Mouse (Mus musculus) MEL (cell line): ENCODE measurements around the gene Scyl3. TPM values are rescaled to one million over a fixed set of nuclear protein-coding genes. Genes with fewer than 3 reads are reported as not detected.
A peak's percentile ranks its signal among the peaks of the same experiment; 100 is the strongest.

Experiments used
- DNase-seq: peaks from one replicate; pipeline ENCODE4 v3.0.0; 2011; ENCODE audit warnings: low read depth, low spot score
- H3K27ac ChIP-seq: 2 replicates; pipeline ENCODE4 v1.5.1; 2012; ENCODE audit warnings: low read depth, mild to moderate bottlenecking, control low read depth, low read length, moderate library complexity; ENCODE audit not compliant: control insufficient read depth
- H3K27me3 ChIP-seq, 2 experiments: fragments of 150-350 bp in 1 of 2; sonication (generic) in 1 of 2; 2 replicates each; pipeline ENCODE4 v1.6.1; 2012; ENCODE audit warnings: low read length in 2 of 2, mild to moderate bottlenecking in 2 of 2, improper control_type of control experiment in 1 of 2, moderate library complexity in 1 of 2; ENCODE audit not compliant: insufficient read depth in 2 of 2, control insufficient read depth in 1 of 2
- H3K36me3 ChIP-seq, 2 experiments: 2 replicates each; pipeline ENCODE4 v1.6.1; 2012 to 2014; ENCODE audit warnings: low read length in 2 of 2, improper control_type of control experiment in 1 of 2, inconsistent platforms in 1 of 2, mild to moderate bottlenecking in 1 of 2; ENCODE audit not compliant: insufficient read depth in 2 of 2, control insufficient read depth in 1 of 2
- H3K4me1 ChIP-seq, 2 experiments: fragments of 150-350 bp in 1 of 2; sonication (generic) in 1 of 2; 2 replicates each; pipeline ENCODE4 v1.6.1; 2012; ENCODE audit warnings: low read length in 2 of 2, improper control_type of control experiment in 1 of 2, mild to moderate bottlenecking in 1 of 2; ENCODE audit not compliant: insufficient read depth in 2 of 2, control insufficient read depth in 1 of 2
- H3K4me3 ChIP-seq, 2 experiments: fragments of 150-350 bp in 1 of 2; sonication (generic) in 1 of 2; 2 replicates each; pipeline ENCODE4 v1.5.1; 2012; ENCODE audit warnings: low read depth in 2 of 2, low read length in 2 of 2, mild to moderate bottlenecking in 2 of 2, moderate library complexity in 2 of 2, control low read depth in 1 of 2, improper control_type of control experiment in 1 of 2; ENCODE audit not compliant: control insufficient read depth in 1 of 2, insufficient read depth in 1 of 2
- H3K79me2 ChIP-seq: 2 replicates; pipeline ENCODE4 v1.6.1; 2012; ENCODE audit warnings: mild to moderate bottlenecking, low read length, moderate library complexity; ENCODE audit not compliant: control insufficient read depth, poor library complexity, insufficient read depth
- H3K9ac ChIP-seq: 2 replicates; pipeline ENCODE4 v1.6.1; 2012; ENCODE audit warnings: low read depth, mild to moderate bottlenecking, control low read depth, low read length, moderate library complexity; ENCODE audit not compliant: control insufficient read depth, poor library complexity, severe bottlenecking
- H3K9me3 ChIP-seq: fragments of 150-350 bp; sonication (generic); replicated peaks from 2 replicates; pipeline ENCODE4 v1.6.1; 2012; ENCODE audit warnings: mild to moderate bottlenecking, low read length, improper control_type of control experiment, moderate library complexity; ENCODE audit not compliant: insufficient read depth
- BHLHE40 ChIP-seq: IDR thresholded peaks from 2 replicates; pipeline ENCODE4 v1.6.1; 2012; ENCODE audit warnings: low read depth, mild to moderate bottlenecking, inconsistent platforms, low read length, improper control_type of control experiment, borderline replicate concordance
- CHD1 ChIP-seq: IDR thresholded peaks from 2 replicates; pipeline ENCODE4 v1.6.1; 2012; ENCODE audit warnings: low read depth, mild to moderate bottlenecking, inconsistent platforms, low read length, improper control_type of control experiment
- CHD2 ChIP-seq: IDR thresholded peaks from 2 replicates; pipeline ENCODE4 v1.6.1; 2011; ENCODE audit warnings: low read length, improper control_type of control experiment
- CTCF ChIP-seq, 3 experiments: IDR thresholded peaks in 2 of 3; conservative IDR thresholded peaks in 1 of 3; 2 replicates each; pipeline ENCODE4 v1.5.1; 2011 to 2012; ENCODE audit warnings: low read length in 3 of 3, low read depth in 2 of 3, mild to moderate bottlenecking in 2 of 3, improper control_type of control experiment in 1 of 3, inconsistent platforms in 1 of 3, mixed read lengths in 1 of 3, moderate library complexity in 1 of 3; ENCODE audit not compliant: control insufficient read depth in 1 of 3, insufficient read depth in 1 of 3, poor library complexity in 1 of 3, severe bottlenecking in 1 of 3
- E2F4 ChIP-seq: IDR thresholded peaks from 2 replicates; pipeline ENCODE4 v1.6.1; 2011; ENCODE audit warnings: low read depth, low read length, improper control_type of control experiment, borderline replicate concordance
- ELF1 ChIP-seq: IDR thresholded peaks from 2 replicates; pipeline ENCODE4 v1.6.1; 2014; ENCODE audit warnings: low read depth, mild to moderate bottlenecking, inconsistent platforms, low read length, improper control_type of control experiment, moderate library complexity
- EP300 ChIP-seq, 2 experiments: IDR thresholded peaks; 2 replicates each; pipeline ENCODE4 v1.6.1; 2011; ENCODE audit warnings: improper control_type of control experiment in 2 of 2, low read length in 2 of 2, low read depth in 1 of 2, mild to moderate bottlenecking in 1 of 2
- ETS1 ChIP-seq: IDR thresholded peaks from 2 replicates; pipeline ENCODE4 v1.6.1; 2012; ENCODE audit warnings: low read depth, mild to moderate bottlenecking, inconsistent platforms, low read length, improper control_type of control experiment, moderate library complexity
- GABPA ChIP-seq: IDR thresholded peaks from 2 replicates; pipeline ENCODE4 v1.6.1; 2012; ENCODE audit warnings: low read depth, mild to moderate bottlenecking, inconsistent platforms, low read length, improper control_type of control experiment, moderate library complexity
- GATA1 ChIP-seq: IDR thresholded peaks from 2 replicates; pipeline ENCODE4 v1.6.1; 2011; ENCODE audit warnings: low read depth, low read length, improper control_type of control experiment
- HCFC1 ChIP-seq: IDR thresholded peaks from 2 replicates; pipeline ENCODE4 v1.6.1; 2012; ENCODE audit warnings: low read depth, mild to moderate bottlenecking, inconsistent platforms, low read length, improper control_type of control experiment, moderate library complexity
- JUND ChIP-seq: IDR thresholded peaks from 2 replicates; pipeline ENCODE4 v1.6.1; 2011; ENCODE audit warnings: low read depth, mild to moderate bottlenecking, improper control_type of control experiment, low read length
- MAFK ChIP-seq: IDR thresholded peaks from 2 replicates; pipeline ENCODE4 v1.6.1; 2011; ENCODE audit warnings: low read depth, mild to moderate bottlenecking, low read length, improper control_type of control experiment, borderline replicate concordance
- MAX ChIP-seq: IDR thresholded peaks from 2 replicates; pipeline ENCODE4 v1.6.1; 2011; ENCODE audit warnings: low read length, improper control_type of control experiment
- MAZ ChIP-seq: IDR thresholded peaks from 2 replicates; pipeline ENCODE4 v1.6.1; 2012; ENCODE audit warnings: low read depth, mild to moderate bottlenecking, inconsistent platforms, low read length, improper control_type of control experiment
- MEF2A ChIP-seq: IDR thresholded peaks from 2 replicates; pipeline ENCODE4 v1.6.1; 2014; ENCODE audit warnings: low read depth, mild to moderate bottlenecking, inconsistent platforms, low read length, improper control_type of control experiment; ENCODE audit not compliant: poor library complexity, insufficient replicate concordance, severe bottlenecking; ENCODE audit errors: extremely low read depth
- MXI1 ChIP-seq: IDR thresholded peaks from 2 replicates; pipeline ENCODE4 v1.6.1; 2011; ENCODE audit warnings: mild to moderate bottlenecking, low read depth, low read length, improper control_type of control experiment
- MYB ChIP-seq: IDR thresholded peaks from 2 replicates; pipeline ENCODE4 v1.6.1; 2011; ENCODE audit warnings: mild to moderate bottlenecking, low read depth, low read length, improper control_type of control experiment
- MYC ChIP-seq: IDR thresholded peaks from 2 replicates; pipeline ENCODE4 v1.6.1; 2011; ENCODE audit warnings: low read depth, mild to moderate bottlenecking, low read length, improper control_type of control experiment, moderate library complexity
- NELFE ChIP-seq: IDR thresholded peaks from 2 replicates; pipeline ENCODE4 v1.6.1; 2011; ENCODE audit warnings: low read depth, low read length, improper control_type of control experiment
- NRF1 ChIP-seq: IDR thresholded peaks from 2 replicates; pipeline ENCODE4 v1.6.1; 2014; ENCODE audit warnings: low read depth, mild to moderate bottlenecking, inconsistent platforms, low read length, improper control_type of control experiment, moderate library complexity; ENCODE audit not compliant: poor library complexity, insufficient read depth, severe bottlenecking
- POLR2AphosphoS2 ChIP-seq: IDR thresholded peaks from 2 replicates; pipeline ENCODE4 v1.6.1; 2011; ENCODE audit warnings: low read length, improper control_type of control experiment
- POLR2AphosphoS5 ChIP-seq: IDR thresholded peaks from 2 replicates; pipeline ENCODE4 v1.6.1; 2012; ENCODE audit warnings: low read depth, borderline replicate concordance, mild to moderate bottlenecking, inconsistent platforms, low read length, moderate library complexity, mixed read lengths
- RAD21 ChIP-seq: IDR thresholded peaks from 2 replicates; pipeline ENCODE4 v1.6.1; 2011; ENCODE audit warnings: mild to moderate bottlenecking, low read depth, low read length, improper control_type of control experiment
- SIN3A ChIP-seq: IDR thresholded peaks from 2 replicates; pipeline ENCODE4 v1.6.1; 2012; ENCODE audit warnings: low read length, improper control_type of control experiment, inconsistent platforms
- SMC3 ChIP-seq: IDR thresholded peaks from 2 replicates; pipeline ENCODE4 v1.6.1; 2011; ENCODE audit warnings: low read depth, low read length, improper control_type of control experiment
- TAL1 ChIP-seq: IDR thresholded peaks from 2 replicates; pipeline ENCODE4 v1.6.1; 2012; ENCODE audit warnings: mild to moderate bottlenecking, inconsistent platforms, low read length, moderate library complexity, mixed read lengths
- TBP ChIP-seq: IDR thresholded peaks from 2 replicates; pipeline ENCODE4 v1.8.0; 2011; ENCODE audit warnings: low read depth, low read length, improper control_type of control experiment
- UBTF ChIP-seq: IDR thresholded peaks from 2 replicates; pipeline ENCODE4 v1.6.1; 2012; ENCODE audit warnings: low read depth, mild to moderate bottlenecking, inconsistent platforms, low read length, improper control_type of control experiment, moderate library complexity, borderline replicate concordance; ENCODE audit not compliant: insufficient read depth
- USF1 ChIP-seq: IDR thresholded peaks from 2 replicates; pipeline ENCODE4 v1.6.1; 2014; ENCODE audit warnings: low read depth, mild to moderate bottlenecking, inconsistent platforms, low read length, improper control_type of control experiment, moderate library complexity
- USF2 ChIP-seq, 2 experiments: IDR thresholded peaks; 2 replicates each; pipeline ENCODE4 v1.6.1; 2011 to 2012; ENCODE audit warnings: improper control_type of control experiment in 2 of 2, low read length in 2 of 2, borderline replicate concordance in 1 of 2, inconsistent platforms in 1 of 2, low read depth in 1 of 2, mild to moderate bottlenecking in 1 of 2; ENCODE audit not compliant: insufficient read depth in 1 of 2
- ZC3H11A ChIP-seq: IDR thresholded peaks from 2 replicates; pipeline ENCODE4 v1.6.1; 2012; ENCODE audit warnings: low read depth, mild to moderate bottlenecking, inconsistent platforms, low read length, improper control_type of control experiment
- ZMIZ1 ChIP-seq: IDR thresholded peaks from 2 replicates; pipeline ENCODE4 v1.6.1; 2012; ENCODE audit warnings: low read depth, mild to moderate bottlenecking, inconsistent platforms, low read length, improper control_type of control experiment, moderate library complexity
- ZNF384 ChIP-seq: IDR thresholded peaks from 2 replicates; pipeline ENCODE4 v1.6.1; 2012; ENCODE audit warnings: low read depth, mild to moderate bottlenecking, inconsistent platforms, low read length, improper control_type of control experiment
- polyA plus RNA-seq, 2 experiments: library from polyadenylated mRNA; stranded (reverse) in 1 of 2; unstranded in 1 of 2; fragments of >175 nt in 1 of 2; fragments of >200 nt in 1 of 2; gene quantifications; 2 replicates each; pipeline versions ENCODE4 v1.2.1 to v1.2.4; 2012; ENCODE audit warnings: low replicate concordance in 2 of 2, low read depth in 1 of 2; ENCODE audit not compliant: insufficient read length in 2 of 2, insufficient read depth in 1 of 2, missing spikeins in 1 of 2
- total RNA-seq: library from RNA; depleted of rRNA; stranded (reverse); fragments of 300-350 nt; gene quantifications from 2 replicates; pipeline ENCODE4 v1.2.3, GENCODE M21; 2012

The Scyl3 gene
- total and polyA plus RNA-seq, 3 experiments = 12.2 to 55.7 (median 21.2) TPM

GRCm38 (mm10) chr1:163994721-163995608, 66.1 kb downstream of the Scyl3 start, which contains the start of the genes BC055324 and Mettl18:
Gene BC055324 (minus strand): TSS chr1:163994796.
Gene Mettl18 (plus strand): TSS chr1:163994889.
- Histone ChIP-seq H3K36me3 (peaks cover 0 to 20% of the 10 kb centered on the region in 2 experiments; a peak in 2 of 4 replicates), H3K9me3 (no peaks in the 10 kb centered on the region), H3K27ac (peak within 1 kb of the TSS; percentile 77), H3K4me1 (peaks cover 5 to 12% of the 10 kb centered on the region in 2 experiments; a peak in 3 of 4 replicates), H3K4me3 (peak within 1 kb of the TSS; percentile 84 to 90), H3K9ac (peak within 1 kb of the TSS; percentile 86), H3K79me2 (peaks cover 14% of the 10 kb centered on the region), H3K27me3 (no peaks in the 10 kb centered on the region)
- DNase-seq = peak; percentile 96
- TF ChIP-seq SMC3 = no peak
- TF ChIP-seq MEF2A = no peak
- TF ChIP-seq RAD21 = no peak
- TF ChIP-seq NELFE = peak; percentile 89
- TF ChIP-seq ZMIZ1 = peak; percentile 73; the same call in 1 of the 2 replicates
- no peak for TF ChIP-seq USF2 (IDR thresholded peaks at IDR 0.05; ENCODE audit: borderline replicate concordance in 1 of 2, insufficient read depth in 1 of 2, low read depth in 1 of 2, low read length in 2 of 2)
- TF ChIP-seq E2F4 = no peak; the same call in 1 of the 2 replicates
- no peak for TF ChIP-seq UBTF
- TF ChIP-seq MAZ = peak; percentile 76; the same call in 1 of the 2 replicates
- no peak for TF ChIP-seq USF1
- no peak for TF ChIP-seq MAFK
- no peak for TF ChIP-seq MYB
- TF ChIP-seq MAX = peak; percentile 85
- no peak for TF ChIP-seq MYC
- no peak for TF ChIP-seq TAL1
- peak; percentile 94 for TF ChIP-seq HCFC1
- peak; percentile 54; the same call in 1 of the 2 replicates for TF ChIP-seq MXI1
- TF ChIP-seq NRF1 = peak; percentile 34; the same call in 1 of the 2 replicates
- peak; percentile 85 for TF ChIP-seq SIN3A
- peak; percentile 9; the same call in 1 of the 2 replicates for TF ChIP-seq ZNF384
- TF ChIP-seq CHD1 = no peak
- no peak for TF ChIP-seq CHD2
- TF ChIP-seq ZC3H11A = no peak
- no peak for TF ChIP-seq POLR2AphosphoS5
- peak; percentile 91 for TF ChIP-seq TBP
- TF ChIP-seq BHLHE40 = no peak
- TF ChIP-seq CTCF (IDR thresholded peaks at IDR 0.05 in 2 of 3, conservative IDR thresholded peaks at IDR 0.05 in 1 of 3; ENCODE audit: control insufficient read depth in 1 of 3, insufficient read depth in 1 of 3, low read depth in 2 of 3, low read length in 3 of 3, poor library complexity in 1 of 3, severe bottlenecking in 1 of 3) = no peak
- 0 out of 2 replicates have a peak, but pooled peaks have one; percentile 50 for TF ChIP-seq ETS1
- TF ChIP-seq POLR2AphosphoS2 = 0 out of 2 replicates have a peak, but pooled peaks have one; percentile 51
- TF ChIP-seq GATA1 = no peak
- peak; percentile 71 for TF ChIP-seq ELF1
- TF ChIP-seq GABPA = peak; percentile 80; the same call in 1 of the 2 replicates
- no peak for TF ChIP-seq JUND
- peak in 1 of 2 experiments; percentile 41; a peak in 1 of 4 replicates for TF ChIP-seq EP300 (IDR thresholded peaks at IDR 0.05; ENCODE audit: low read depth in 1 of 2, low read length in 2 of 2)
